Mouse (Mus musculus) adipocyte (in vitro differentiated cells): ENCODE data around the gene Thbs4.
A peak's percentile ranks its signal among the peaks of the same experiment; 100 is the strongest.

Experiments
- DNase-seq: peaks from one replicate; pipeline ENCODE4 v3.0.0-alpha.2; 2016; ENCODE audit warnings: low spot score

Gene Thbs4

GRCm38 (mm10) chr13:92760519-92760918, 34.1 kb downstream of the Thbs4 start:
- no peak for DNase-seq

GRCm38 (mm10) chr13:92759096-92759495, 35.5 kb downstream of the Thbs4 start:
- DNase-seq = no peak

- no peak for DNase-seq
Observed at GRCm38 (mm10) chr13:92757972-92758585, 36.5 kb downstream of the Thbs4 start.

- DNase-seq = no peak
Observed at GRCm38 (mm10) chr13:92755036-92755435, 39.6 kb downstream of the Thbs4 start.

- no peak for DNase-seq
Observed at GRCm38 (mm10) chr13:92753676-92754075, 40.9 kb downstream of the Thbs4 start.

GRCm38 (mm10) chr13:92751726-92752565, 42.7 kb downstream of the Thbs4 start:
- DNase-seq = peak; percentile 71

- peak; percentile 86 for DNase-seq
Observed at GRCm38 (mm10) chr13:92750976-92751518, 43.6 kb downstream of the Thbs4 start.

GRCm38 (mm10) chr13:92743337-92743736, 51.3 kb downstream of the Thbs4 start:
- no peak for DNase-seq

- no peak for DNase-seq
Observed at GRCm38 (mm10) chr13:92742886-92743285, 51.7 kb downstream of the Thbs4 start.

- peak; percentile 70 for DNase-seq
Observed at GRCm38 (mm10) chr13:92740671-92741270, 53.8 kb downstream of the Thbs4 start.

GRCm38 (mm10) chr13:92739858-92740257, 54.8 kb downstream of the Thbs4 start:
- no peak for DNase-seq

GRCm38 (mm10) chr13:92738821-92739220, 55.8 kb downstream of the Thbs4 start:
- DNase-seq = no peak

- no peak for DNase-seq
Observed at GRCm38 (mm10) chr13:92736516-92737300, 57.9 kb downstream of the Thbs4 start.

- DNase-seq = no peak
Observed at GRCm38 (mm10) chr13:92735693-92736092, 58.9 kb downstream of the Thbs4 start.

GRCm38 (mm10) chr13:92733741-92734140, 60.9 kb downstream of the Thbs4 start:
- DNase-seq = no peak

GRCm38 (mm10) chr13:92733252-92733651, 61.4 kb downstream of the Thbs4 start:
- peak; percentile 4 for DNase-seq

- no peak for DNase-seq
Observed at GRCm38 (mm10) chr13:92732836-92733235, 61.8 kb downstream of the Thbs4 start.

GRCm38 (mm10) chr13:92731811-92732210, 62.8 kb downstream of the Thbs4 start:
- DNase-seq = no peak

GRCm38 (mm10) chr13:92729811-92730210, 64.8 kb downstream of the Thbs4 start:
- DNase-seq = no peak

GRCm38 (mm10) chr13:92722389-92722788, 72.2 kb downstream of the Thbs4 start:
- DNase-seq = no peak

GRCm38 (mm10) chr13:92721006-92721405, 73.6 kb downstream of the Thbs4 start:
- no peak for DNase-seq
